8 mouse cellular contexts compared by ENCODE assay signal in the genomic region with DNA sequence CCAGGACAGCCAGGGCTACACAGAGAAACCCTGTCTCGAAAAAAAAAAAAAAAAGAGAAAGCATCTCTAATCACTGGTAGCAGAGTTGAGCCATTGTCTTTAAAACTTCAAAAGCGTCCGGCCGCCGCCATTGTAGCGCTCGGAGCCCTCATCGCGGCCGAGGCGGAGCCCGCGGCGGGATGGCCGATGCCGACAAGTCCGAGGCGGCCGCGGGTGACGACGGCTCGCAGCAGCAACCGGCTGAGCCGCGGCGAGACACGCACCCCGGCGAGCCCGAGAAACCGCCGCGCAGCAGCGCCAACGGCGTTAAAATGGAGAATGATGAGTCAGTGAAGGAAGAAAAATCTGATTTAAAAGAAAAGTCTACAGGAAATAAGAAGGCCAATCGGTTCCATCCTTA. TPM values are rescaled to one million over a fixed set of nuclear protein-coding genes. Genes with fewer than 3 reads are reported as not detected.
A peak's percentile ranks its signal among the peaks of the same experiment; 100 is the strongest.
DNase-seq lines count a peak whose midpoint lies in the region; ATAC-seq and TF ChIP-seq lines count a peak whose summit lies in the region.
"Not testable (repeated sequence)": the region's sequence is repeated elsewhere in the genome, so short reads cannot be mapped to it uniquely, and the experiment has no call there.

TSS of gene Gm9833 (plus strand) at position 117 of the 400 bp plus-strand sequence.

- H3K4me2 ChIP-seq in forebrain, embryonic 11.5 days (ENCODE audit: low read depth, low read length, severe bottlenecking), result peak within 1 kb of the TSS; percentile 26; the same call in 1 of the 2 replicates
- peak within 1 kb of the TSS; percentile 48 for H3K4me2 ChIP-seq in heart, embryonic 14.5 days (ENCODE audit: low read length)
- peak within 1 kb of the TSS; percentile 40 for H3K4me2 ChIP-seq in hindbrain, postnatal 0 days (ENCODE audit: low read depth, low read length)
- H3K4me2 ChIP-seq in liver, embryonic 16.5 days (ENCODE audit: low read depth, low read length), result peak within 1 kb of the TSS; percentile 17; the same call in 1 of the 2 replicates
- peak within 1 kb of the TSS; percentile 44 for H3K4me2 ChIP-seq in midbrain, embryonic 15.5 days
- H3K4me2 ChIP-seq in stomach, embryonic 16.5 days (ENCODE audit: low read depth, low read length), result peak within 1 kb of the TSS; percentile 40

- TF ChIP-seq CTCF in bone marrow macrophage, adult 2 months (IDR thresholded peaks at IDR 0.05; ENCODE audit: low read depth, low read length); hindbrain, postnatal 0 days (IDR thresholded peaks at IDR 0.05; ENCODE audit: low read depth): not testable (repeated sequence)

- H3K36me3 ChIP-seq in forebrain, embryonic 11.5 days (ENCODE audit: control insufficient read depth, insufficient read depth, low read length); heart, embryonic 14.5 days (ENCODE audit: control insufficient read depth, insufficient read depth, low read length); hindbrain, postnatal 0 days (ENCODE audit: insufficient read depth, low read length); liver, embryonic 16.5 days (ENCODE audit: control insufficient read depth, insufficient read depth); midbrain, embryonic 15.5 days (replicated peaks); stomach, embryonic 16.5 days (ENCODE audit: control insufficient read depth, insufficient read depth, low read length): not testable (repeated sequence)

- peak; percentile 65 for ATAC-seq in forebrain, embryonic 11.5 days (replicated peaks; ENCODE audit: low FRiP score)
- ATAC-seq in heart, embryonic 14.5 days (ENCODE audit: insufficient number of reproducible peaks, insufficient read depth, low FRiP score, low read depth); liver, embryonic 16.5 days (ENCODE audit: low read depth); stomach, embryonic 16.5 days (ENCODE audit: insufficient read depth, low FRiP score): not testable (repeated sequence)
- peak; percentile 30; the same call in 1 of the 2 replicates for ATAC-seq in hindbrain, postnatal 0 days
- peak; percentile 62 for ATAC-seq in midbrain, embryonic 15.5 days (replicated peaks)

- DNase-seq in forebrain, embryonic 11.5 days (ENCODE audit: low spot score); hindbrain, postnatal 0 days (ENCODE audit: low spot score); left cerebral cortex, adult 8-10 months (ENCODE audit: low spot score in 2 of 2): not testable (repeated sequence)

- not testable (repeated sequence) for H3K27me3 ChIP-seq in forebrain, embryonic 11.5 days (ENCODE audit: control insufficient read depth, insufficient read depth, low read length); heart, embryonic 14.5 days (ENCODE audit: control insufficient read depth, insufficient read depth, low read length); hindbrain, postnatal 0 days (ENCODE audit: insufficient read depth, low read length); liver, embryonic 16.5 days (ENCODE audit: control insufficient read depth, insufficient read depth, low read depth, low read length); midbrain, embryonic 15.5 days (replicated peaks); stomach, embryonic 16.5 days (ENCODE audit: control insufficient read depth, insufficient read depth, low read length)

- H3K27ac ChIP-seq in bone marrow macrophage, adult 2 months (ENCODE audit: insufficient read depth, low read depth, low read length), result peak within 1 kb of the TSS; percentile 65
- not testable (repeated sequence) for H3K27ac ChIP-seq in forebrain, embryonic 11.5 days (ENCODE audit: low read depth, low read length); heart, embryonic 14.5 days (replicated peaks in 1 of 2; ENCODE audit: control insufficient read depth in 1 of 2, insufficient read depth in 1 of 2, low read depth in 2 of 2, low read length in 2 of 2); hindbrain, postnatal 0 days; liver, embryonic 16.5 days (ENCODE audit: low read length); midbrain, embryonic 15.5 days; stomach, embryonic 16.5 days (ENCODE audit: low read length)

- not testable (repeated sequence) for H3K4me3 ChIP-seq in bone marrow macrophage, adult 2 months (ENCODE audit: insufficient read depth, low read length); forebrain, embryonic 11.5 days (ENCODE audit: low read depth, low read length); liver, embryonic 16.5 days (ENCODE audit: low read depth, low read length)
- peak within 1 kb of the TSS; percentile 9 to 19; a peak in 3 of 4 replicates for H3K4me3 ChIP-seq in heart, embryonic 14.5 days (ENCODE audit: control insufficient read depth in 1 of 2, insufficient read depth in 1 of 2, low read depth in 1 of 2, low read length in 2 of 2)
- H3K4me3 ChIP-seq in hindbrain, postnatal 0 days (ENCODE audit: low read length), result peak within 1 kb of the TSS; percentile 15; the same call in 1 of the 2 replicates
- peak within 1 kb of the TSS; percentile 27 for H3K4me3 ChIP-seq in midbrain, embryonic 15.5 days
- H3K4me3 ChIP-seq in stomach, embryonic 16.5 days (replicated peaks; ENCODE audit: low read length), result peak within 1 kb of the TSS; percentile 20; the same call in 1 of the 2 replicates

- not testable (repeated sequence) for H3K9me3 ChIP-seq in forebrain, embryonic 11.5 days (ENCODE audit: control insufficient read depth, low read length); heart, embryonic 14.5 days (ENCODE audit: control insufficient read depth, low read length); hindbrain, postnatal 0 days (ENCODE audit: low read length); liver, embryonic 16.5 days (replicated peaks; ENCODE audit: control insufficient read depth, low read length); midbrain, embryonic 15.5 days; stomach, embryonic 16.5 days (replicated peaks; ENCODE audit: control insufficient read depth, low read length)

- TF ChIP-seq POLR2A in bone marrow macrophage, adult 2 months (IDR thresholded peaks at IDR 0.05; ENCODE audit: borderline replicate concordance, low read depth, low read length), result not testable (repeated sequence)

- not testable (repeated sequence) for H3K9ac ChIP-seq in forebrain, embryonic 11.5 days (ENCODE audit: low read length); heart, embryonic 14.5 days (ENCODE audit: low read length); hindbrain, postnatal 0 days (replicated peaks; ENCODE audit: low read length); liver, embryonic 16.5 days (ENCODE audit: low read depth, low read length); midbrain, embryonic 15.5 days; stomach, embryonic 16.5 days (ENCODE audit: low read length)

- H3K4me1 ChIP-seq in bone marrow macrophage, adult 2 months (ENCODE audit: control insufficient read depth, insufficient read depth, low read length), result peaks cover 47% of the 10 kb centered on the region
- not testable (repeated sequence) for H3K4me1 ChIP-seq in forebrain, embryonic 11.5 days (replicated peaks; ENCODE audit: control insufficient read depth, insufficient read depth, low read length); heart, embryonic 14.5 days (ENCODE audit: control insufficient read depth in 2 of 2, insufficient read depth in 2 of 2, low read length in 2 of 2); hindbrain, postnatal 0 days (ENCODE audit: insufficient read depth, low read length); liver, embryonic 16.5 days (ENCODE audit: control insufficient read depth, low read depth, low read length); midbrain, embryonic 15.5 days; stomach, embryonic 16.5 days (ENCODE audit: control insufficient read depth, insufficient read depth, low read length)

- 36% methylated on average over 25 of the region's 38 CpGs for WGBS in forebrain, embryonic 11.5 days
- WGBS in heart, embryonic 14.5 days, result 21% methylated on average over 29 of the region's 38 CpGs
- WGBS in hindbrain, postnatal 0 days, result 42% methylated on average over 30 of the region's 38 CpGs
- 24% methylated on average over 28 of the region's 38 CpGs for WGBS in liver, embryonic 16.5 days (ENCODE audit: insufficient replicate concordance)
- 27% methylated on average over 35 of the region's 38 CpGs for WGBS in midbrain, embryonic 15.5 days
- WGBS in stomach, embryonic 16.5 days, result 35% methylated on average over 31 of the region's 38 CpGs

RNA-seq across cellular contexts. Expression of gene Gm9833, which starts in this region (rescaled TPM):
- 1.5 and 1.8 TPM in 2 replicates for polyA plus RNA-seq in bone marrow macrophage, adult 2 months (2012; ENCODE audit: insufficient read depth, insufficient read length, missing spikeins)
- polyA plus RNA-seq in forebrain, embryonic 11.5 days (2014; fragmentation: Nextera tagmentation; extraction: Ambion mirVana), result 8.4 and 9.7 TPM in 2 replicates
- polyA plus RNA-seq in heart, embryonic 14.5 days (2014; fragmentation: Nextera tagmentation; extraction: Ambion mirVana), result 2.2 and 3.1 TPM in 2 replicates
- 1.4 and 6.4 TPM in 2 replicates for total RNA-seq in hindbrain, postnatal 0 days (2014; rRNA removed)
- 3.7 and 4.3 TPM in 2 replicates for polyA plus RNA-seq in hindbrain, postnatal 0 days (2015; fragmentation: Nextera tagmentation; extraction: Ambion mirVana)
- total RNA-seq in left cerebral cortex, adult 8-10 months (2022), result 10 to 100 TPM in 3 of 4 experiments, 1 to 10 TPM in 1; 9.3 to 11.5 (median 10.2) TPM
- 1.0 and 1.3 TPM in 2 replicates for polyA plus RNA-seq in liver, embryonic 16.5 days (2015; fragmentation: Nextera tagmentation; extraction: Ambion mirVana)
- 7.1 TPM in 2 replicates for polyA plus RNA-seq in midbrain, embryonic 15.5 days (2015; fragmentation: Nextera tagmentation; extraction: Ambion mirVana)
- 1.7 and 1.9 TPM in 2 replicates for polyA plus RNA-seq in stomach, embryonic 16.5 days (2015; fragmentation: Nextera tagmentation; extraction: Ambion mirVana)
